Mouse (Mus musculus): ENCODE measurements at regions not wholly inside any gene's neighbourhood (a gene's known extent, or its start where the extent isn't known, plus 50 kb on each side); places are given as distances from the start of the nearest gene placed in this dataset.

- TF ChIP-seq CTCF (IDR thresholded peaks at IDR 0.05; ENCODE audit: extremely low read depth, insufficient read depth, insufficient read length, insufficient replicate concordance) (no peak), POLR2A (IDR thresholded peaks at IDR 0.05; ENCODE audit: low read depth, low read length) (no peak)
These were observed 89.5 kb upstream of the Syt13 start for GRCm38 (mm10) chr2:92825395-92825794.
